Mouse (Mus musculus): ENCODE measurements around the gene Myo1b. TPM values are rescaled to one million over a fixed set of nuclear protein-coding genes. Genes with fewer than 3 reads are reported as not detected.

The Myo1b gene
- polyA plus RNA-seq, 1 experiment = 1.0 TPM

DNA sequence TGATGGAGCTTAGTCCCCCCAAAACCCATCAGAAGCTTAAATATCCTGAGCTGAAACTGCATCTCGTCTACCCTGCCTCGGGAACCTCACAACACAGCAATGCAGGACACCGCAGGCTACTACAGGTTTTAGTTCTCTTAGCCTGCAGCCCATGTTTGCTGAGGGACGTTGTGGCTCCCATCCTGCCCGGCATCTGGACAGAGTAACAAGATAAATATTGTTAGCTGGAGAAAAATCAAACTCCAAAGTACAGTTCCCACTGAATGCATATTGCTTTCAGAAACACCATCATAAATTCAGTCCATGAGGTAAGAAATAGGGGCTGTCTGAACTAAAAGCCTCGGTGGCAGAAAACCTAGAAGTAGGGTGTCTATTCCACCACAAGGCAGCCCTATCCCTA lies 10.8 kb downstream of the Myo1b start:
- H3K4me3 ChIP-seq (ENCODE audit: extremely low read depth, insufficient read depth, insufficient read length) = no peak overlapping the region
- no peaks in the 10 kb centered on the region for H3K27me3 ChIP-seq (ENCODE audit: control insufficient read depth, insufficient read depth, low read length)
- H3K4me1 ChIP-seq (ENCODE audit: control insufficient read depth, insufficient read depth, insufficient read length) = peaks cover 2% of the 10 kb centered on the region; the same call in 1 of the 2 replicates
- WGBS = 88% methylated on average over 6 of the region's 6 CpGs
- no peaks in the 10 kb centered on the region for H3K36me3 ChIP-seq (ENCODE audit: control insufficient read depth, insufficient read depth, low read length)
- no peak for TF ChIP-seq POLR2A (IDR thresholded peaks at IDR 0.05; ENCODE audit: low read depth, low read length)
- TF ChIP-seq CTCF (IDR thresholded peaks at IDR 0.05; ENCODE audit: extremely low read depth, insufficient read depth, insufficient read length, insufficient replicate concordance) = no peak
- no peak for DNase-seq (ENCODE audit: low read depth in 1 of 2, low spot score in 2 of 2)
- H3K27ac ChIP-seq (ENCODE audit: insufficient read depth, low read length) = no peak overlapping the region

DNA sequence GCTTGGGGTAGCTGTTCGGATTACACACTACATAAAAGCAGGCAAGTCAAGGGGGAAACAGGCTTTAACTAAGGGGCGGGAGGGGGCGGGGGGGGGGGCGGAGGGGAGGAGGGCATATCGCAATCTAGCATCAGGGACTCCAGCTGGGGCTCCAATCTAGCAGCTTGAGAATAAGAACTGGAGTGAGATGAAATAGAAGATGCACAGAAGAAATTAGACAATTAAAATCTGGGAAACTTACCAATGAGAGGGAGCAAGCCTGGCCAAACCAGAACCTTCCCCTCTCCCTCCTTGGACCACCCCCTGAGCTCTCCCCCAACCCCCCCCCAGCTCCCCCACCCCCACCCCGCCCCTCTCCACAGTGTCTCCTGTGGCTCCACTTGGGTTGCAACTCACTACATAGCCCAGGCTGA lies 18.7 kb downstream of the Myo1b start:
- H3K36me3 ChIP-seq (ENCODE audit: control insufficient read depth, insufficient read depth, low read length) = no peaks in the 10 kb centered on the region
- H3K27me3 ChIP-seq (ENCODE audit: control insufficient read depth, insufficient read depth, low read length) = no peaks in the 10 kb centered on the region
- no peak for DNase-seq (ENCODE audit: low read depth in 1 of 2, low spot score in 2 of 2)
- H3K4me3 ChIP-seq (ENCODE audit: extremely low read depth, insufficient read depth, insufficient read length) = no peak overlapping the region
- 73% methylated on average over 6 of the region's 6 CpGs for WGBS
- no peak overlapping the region for H3K27ac ChIP-seq (ENCODE audit: insufficient read depth, low read length)
- H3K4me1 ChIP-seq (ENCODE audit: control insufficient read depth, insufficient read depth, insufficient read length) = no peaks in the 10 kb centered on the region
- no peak for TF ChIP-seq CTCF (IDR thresholded peaks at IDR 0.05; ENCODE audit: extremely low read depth, insufficient read depth, insufficient read length, insufficient replicate concordance)
- no peak for TF ChIP-seq POLR2A (IDR thresholded peaks at IDR 0.05; ENCODE audit: low read depth, low read length)

DNA sequence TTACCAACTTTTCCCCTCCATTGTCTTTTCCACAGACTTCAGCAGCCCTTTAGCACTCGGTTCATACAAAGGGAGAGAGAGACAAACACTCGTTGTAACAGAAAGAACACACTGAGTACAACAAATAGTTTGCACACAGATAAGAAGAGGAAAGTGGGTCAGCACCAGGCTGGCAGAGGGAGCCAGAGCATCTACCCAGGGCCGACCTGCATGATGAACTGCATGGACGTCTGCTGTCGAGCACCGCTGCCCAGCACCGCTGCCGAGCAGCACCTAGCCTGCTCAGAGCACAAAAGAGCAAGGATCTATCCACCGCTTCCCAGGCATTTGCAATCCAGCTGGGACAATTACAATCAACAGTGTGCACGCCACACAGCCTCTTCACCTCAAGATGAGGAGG lies 19.9 kb downstream of the Myo1b start:
- WGBS = 87% methylated on average over 10 of the region's 10 CpGs
- DNase-seq (ENCODE audit: low read depth in 1 of 2, low spot score in 2 of 2) = no peak

DNA sequence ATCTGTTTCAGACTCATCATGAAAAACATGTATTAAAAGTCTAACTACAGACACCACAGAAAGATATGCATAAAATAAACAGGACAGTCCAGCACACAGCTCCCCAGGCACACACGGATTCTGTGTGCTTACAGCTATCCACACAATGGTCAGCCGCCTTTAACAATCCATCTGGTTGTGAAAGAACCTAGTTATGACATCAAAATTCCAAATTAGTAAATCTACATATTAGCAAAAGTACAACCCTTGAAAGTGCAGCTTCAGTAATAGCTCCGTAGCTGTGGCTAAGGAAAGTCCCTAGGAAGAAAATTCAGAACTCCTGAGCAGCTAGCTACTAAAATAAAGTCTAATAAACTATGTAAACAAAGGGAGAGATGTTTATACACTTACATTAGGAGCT lies 21.1 kb downstream of the Myo1b start:
- no peak overlapping the region for H3K27ac ChIP-seq (ENCODE audit: insufficient read depth, low read length)

More for the DNA sequence above, 19.9 kb downstream of the Myo1b start:
- no peak overlapping the region for H3K27ac ChIP-seq (ENCODE audit: insufficient read depth, low read length)
- no peaks in the 10 kb centered on the region for H3K4me1 ChIP-seq (ENCODE audit: control insufficient read depth, insufficient read depth, insufficient read length)
- TF ChIP-seq POLR2A (IDR thresholded peaks at IDR 0.05; ENCODE audit: low read depth, low read length) (no peak), CTCF (IDR thresholded peaks at IDR 0.05; ENCODE audit: extremely low read depth, insufficient read depth, insufficient read length, insufficient replicate concordance) (no peak)
- no peak overlapping the region for H3K4me3 ChIP-seq (ENCODE audit: extremely low read depth, insufficient read depth, insufficient read length)
- no peaks in the 10 kb centered on the region for H3K36me3 ChIP-seq (ENCODE audit: control insufficient read depth, insufficient read depth, low read length)
- H3K27me3 ChIP-seq (ENCODE audit: control insufficient read depth, insufficient read depth, low read length) = no peaks in the 10 kb centered on the region

DNA sequence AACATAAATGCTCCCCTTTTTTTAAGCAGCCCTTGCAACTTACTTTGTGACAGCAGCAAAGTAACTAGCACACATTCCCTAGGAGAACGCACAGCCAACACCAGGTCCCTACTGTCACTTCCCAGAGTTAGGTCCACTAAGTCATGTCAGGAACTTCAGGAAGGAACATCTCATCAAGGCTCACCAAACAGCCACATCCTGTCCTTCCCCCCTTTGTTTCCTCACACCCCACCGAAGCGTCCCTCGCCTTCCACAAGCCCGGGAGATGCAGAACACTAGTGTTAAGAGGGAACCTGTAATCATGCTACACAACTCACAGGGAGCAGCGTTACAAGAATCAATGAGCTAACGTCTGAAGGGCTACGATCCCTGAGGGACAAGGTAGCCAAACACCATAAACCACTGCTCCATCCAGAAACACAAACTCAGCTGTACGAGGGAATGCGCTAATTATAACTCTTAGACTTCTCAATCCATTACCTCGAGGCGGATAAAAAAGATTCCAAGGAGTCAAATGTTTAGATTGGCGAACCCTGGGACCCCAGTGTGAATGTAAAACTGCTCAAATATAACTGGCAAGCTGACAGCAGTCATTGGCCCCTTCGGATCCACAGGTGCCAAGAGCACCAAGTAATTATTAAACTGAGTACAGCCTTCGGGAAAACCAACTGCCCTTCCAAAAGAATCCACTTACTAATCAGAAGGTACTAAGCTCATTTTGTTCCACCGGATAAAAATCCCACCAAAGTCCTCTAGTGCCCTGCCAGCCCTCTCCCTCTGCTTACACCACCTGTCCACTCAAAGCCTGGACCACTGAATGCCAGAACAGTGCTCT lies 22.1 kb downstream of the Myo1b start:
- H3K4me1 ChIP-seq (ENCODE audit: control insufficient read depth, insufficient read depth, insufficient read length) = no peaks in the 10 kb centered on the region

More for the DNA sequence above, 21.1 kb downstream of the Myo1b start:
- Histone ChIP-seq H3K36me3 (ENCODE audit: control insufficient read depth, insufficient read depth, low read length) (no peaks in the 10 kb centered on the region), H3K27me3 (ENCODE audit: control insufficient read depth, insufficient read depth, low read length) (no peaks in the 10 kb centered on the region), H3K4me3 (ENCODE audit: extremely low read depth, insufficient read depth, insufficient read length) (no peak overlapping the region), H3K4me1 (ENCODE audit: control insufficient read depth, insufficient read depth, insufficient read length) (no peaks in the 10 kb centered on the region)
- TF ChIP-seq CTCF (IDR thresholded peaks at IDR 0.05; ENCODE audit: extremely low read depth, insufficient read depth, insufficient read length, insufficient replicate concordance) = no peak
- TF ChIP-seq POLR2A (IDR thresholded peaks at IDR 0.05; ENCODE audit: low read depth, low read length) = no peak
- no peak for DNase-seq (ENCODE audit: low read depth in 1 of 2, low spot score in 2 of 2)
- 91% methylated on average over 3 of the region's 3 CpGs for WGBS

DNA sequence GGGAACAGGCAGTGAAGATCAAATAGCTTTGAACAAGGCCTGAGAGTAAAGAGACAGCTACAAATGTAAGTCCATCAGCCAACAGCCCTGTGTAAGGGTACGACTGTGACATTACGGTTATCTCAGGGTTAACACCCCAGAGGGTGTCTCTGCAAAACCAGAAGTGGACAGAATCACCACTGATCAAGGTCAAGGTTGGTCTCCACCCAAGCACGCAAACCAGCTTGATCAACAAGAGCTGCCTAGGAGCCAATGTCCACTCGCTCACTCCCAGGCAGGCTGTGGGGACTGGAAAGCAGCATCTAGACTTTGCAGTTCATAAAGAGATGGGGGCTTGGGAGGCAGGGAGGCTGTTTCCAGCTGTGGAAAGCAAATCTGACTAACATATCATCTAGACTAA lies 23.9 kb downstream of the Myo1b start:
- WGBS = 89% methylated on average over 4 of the region's 4 CpGs
- Histone ChIP-seq H3K27me3 (ENCODE audit: control insufficient read depth, insufficient read depth, low read length) (no peaks in the 10 kb centered on the region), H3K36me3 (ENCODE audit: control insufficient read depth, insufficient read depth, low read length) (no peaks in the 10 kb centered on the region), H3K4me3 (ENCODE audit: extremely low read depth, insufficient read depth, insufficient read length) (no peak overlapping the region), H3K27ac (ENCODE audit: insufficient read depth, low read length) (no peak overlapping the region), H3K4me1 (ENCODE audit: control insufficient read depth, insufficient read depth, insufficient read length) (no peaks in the 10 kb centered on the region)
- no peak for DNase-seq (ENCODE audit: low read depth in 1 of 2, low spot score in 2 of 2)
- TF ChIP-seq POLR2A (IDR thresholded peaks at IDR 0.05; ENCODE audit: low read depth, low read length) (no peak), CTCF (IDR thresholded peaks at IDR 0.05; ENCODE audit: extremely low read depth, insufficient read depth, insufficient read length, insufficient replicate concordance) (no peak)

More for the DNA sequence above, 22.1 kb downstream of the Myo1b start:
- WGBS = 79% methylated on average over 16 of the region's 16 CpGs
- no peak for TF ChIP-seq CTCF (IDR thresholded peaks at IDR 0.05; ENCODE audit: extremely low read depth, insufficient read depth, insufficient read length, insufficient replicate concordance)
- TF ChIP-seq POLR2A (IDR thresholded peaks at IDR 0.05; ENCODE audit: low read depth, low read length) = no peak
- no peak overlapping the region for H3K4me3 ChIP-seq (ENCODE audit: extremely low read depth, insufficient read depth, insufficient read length)
- DNase-seq (ENCODE audit: low read depth in 1 of 2, low spot score in 2 of 2) = no peak
- no peaks in the 10 kb centered on the region for H3K36me3 ChIP-seq (ENCODE audit: control insufficient read depth, insufficient read depth, low read length)
- H3K27ac ChIP-seq (ENCODE audit: insufficient read depth, low read length) = no peak overlapping the region
- H3K27me3 ChIP-seq (ENCODE audit: control insufficient read depth, insufficient read depth, low read length) = no peaks in the 10 kb centered on the region

Measured in spleen, adult 2 months (tissue).